Mouse (Mus musculus) cortical plate, adult 2 months (tissue): ENCODE measurements around the gene Serpina3m.

ENCODE experiments used
- CTCF ChIP-seq: fragments of 200-500 bp; IDR thresholded peaks from 2 replicates; pipeline ENCODE4 v1.5.1; 2011; ENCODE audit warnings: mild to moderate bottlenecking, control low read depth, low read length; ENCODE audit not compliant: insufficient read depth; ENCODE audit errors: extremely low read depth
- POLR2A ChIP-seq: fragments of 200-500 bp; IDR thresholded peaks from 2 replicates; pipeline ENCODE4 v1.6.1; 2011; ENCODE audit warnings: mild to moderate bottlenecking, low read length, control low read depth; ENCODE audit not compliant: insufficient read depth; ENCODE audit errors: extremely low read depth

GRCm38 (mm10) chr12:104356006-104356405 lies 17.7 kb downstream of the Serpina3m start:
- TF ChIP-seq POLR2A (no peak), CTCF (no peak)
